Mouse (Mus musculus) forebrain, embryonic 16.5 days (tissue): ENCODE data around the gene Fbxl14. TPM values are rescaled to one million over a fixed set of nuclear protein-coding genes. Genes with fewer than 3 reads are reported as not detected.

Experiments
- ATAC-seq: fragments of 200-750 bp; cut with Nextera tagmentation; 2 replicates; pipeline ENCODE4 v1.8.0; 2017; ENCODE audit warnings: mild to moderate bottlenecking, moderate library complexity
- H3K27ac ChIP-seq: fragments of 300-500 bp; sonication (generic); 2 replicates; pipeline ENCODE4 v1.5.1; 2014; ENCODE audit warnings: low read length, control low read depth
- H3K27me3 ChIP-seq: fragments of 300-500 bp; sonication (generic); replicated peaks from 2 replicates; pipeline ENCODE4 v1.6.1; 2014; ENCODE audit warnings: low read length; ENCODE audit not compliant: control insufficient read depth, insufficient read depth
- H3K36me3 ChIP-seq: fragments of 300-500 bp; sonication (generic); 2 replicates; pipeline ENCODE4 v1.6.1; 2014; ENCODE audit not compliant: control insufficient read depth, insufficient read depth
- H3K4me1 ChIP-seq: fragments of 300-500 bp; sonication (generic); replicated peaks from 2 replicates; pipeline ENCODE4 v1.6.1; 2014; ENCODE audit warnings: low read length; ENCODE audit not compliant: control insufficient read depth, insufficient read depth
- H3K4me2 ChIP-seq: fragments of 300-500 bp; sonication (generic); 2 replicates; pipeline ENCODE4 v1.6.1; 2014; ENCODE audit warnings: mild to moderate bottlenecking, low read length, control low read depth
- H3K4me3 ChIP-seq: fragments of 300-500 bp; sonication (generic); replicated peaks from 2 replicates; pipeline ENCODE4 v1.5.1; 2014; ENCODE audit warnings: mild to moderate bottlenecking, low read length, control low read depth
- H3K9ac ChIP-seq: fragments of 300-500 bp; sonication (generic); replicated peaks from 2 replicates; pipeline ENCODE4 v1.6.1; 2014; ENCODE audit warnings: low read depth, low read length, control low read depth
- H3K9me3 ChIP-seq: fragments of 300-500 bp; sonication (generic); 2 replicates; pipeline ENCODE4 v1.6.1; 2016; ENCODE audit warnings: low read length; ENCODE audit not compliant: control insufficient read depth
- WGBS: fragments of 180-500 bp; shearing (Covaris S2); extraction: QIAGEN DNeasy Blood & Tissue Kit; methylation state at CpG from one replicate; pipeline ENCODE4 v1.1.7; 2014; 5-methylcytosine and 5-hydroxymethylcytosine counted together
- polyA plus RNA-seq: library from polyadenylated mRNA; unstranded; fragments of >200 nt; fragmentation: Nextera tagmentation; extraction: Ambion mirVana; gene quantifications from 2 replicates; pipeline ENCODE4 v1.2.1, GENCODE M21; 2015

Fbxl14 gene
- polyA plus RNA-seq, 1 experiment from 2014 or later = 3.1 TPM

- WGBS = 10% methylated on average over 18 of the region's 18 CpGs
- peaks cover 39% of the 10 kb centered on the region for H3K4me1 ChIP-seq
Observed at GRCm38 (mm10) chr6:119448321-119449059, 31.0 kb upstream of the Fbxl14 start.

GRCm38 (mm10) chr6:119449060-119449499, 30.4 kb upstream of the Fbxl14 start:
- Histone ChIP-seq H3K27me3 (no peaks in the 10 kb centered on the region), H3K4me3 (peak overlapping the region; percentile 23), H3K9me3 (no peaks in the 10 kb centered on the region), H3K9ac (peak overlapping the region; percentile 18; the same call in 1 of the 2 replicates), H3K4me2 (peak overlapping the region; percentile 55), H3K36me3 (no peaks in the 10 kb centered on the region), H3K27ac (no peak overlapping the region), H3K4me1 (peaks cover 36% of the 10 kb centered on the region)
- no peak for ATAC-seq
- WGBS = 4% methylated on average over 22 of the region's 23 CpGs

More at GRCm38 (mm10) chr6:119448321-119449059, 31.0 kb upstream of the Fbxl14 start:
- Histone ChIP-seq H3K9me3 (no peaks in the 10 kb centered on the region), H3K27me3 (no peaks in the 10 kb centered on the region), H3K9ac (peak overlapping the region; percentile 18; the same call in 1 of the 2 replicates), H3K4me2 (peak overlapping the region; percentile 55), H3K4me3 (peak overlapping the region; percentile 23), H3K27ac (no peak overlapping the region), H3K36me3 (no peaks in the 10 kb centered on the region)
- no peak for ATAC-seq

DNA sequence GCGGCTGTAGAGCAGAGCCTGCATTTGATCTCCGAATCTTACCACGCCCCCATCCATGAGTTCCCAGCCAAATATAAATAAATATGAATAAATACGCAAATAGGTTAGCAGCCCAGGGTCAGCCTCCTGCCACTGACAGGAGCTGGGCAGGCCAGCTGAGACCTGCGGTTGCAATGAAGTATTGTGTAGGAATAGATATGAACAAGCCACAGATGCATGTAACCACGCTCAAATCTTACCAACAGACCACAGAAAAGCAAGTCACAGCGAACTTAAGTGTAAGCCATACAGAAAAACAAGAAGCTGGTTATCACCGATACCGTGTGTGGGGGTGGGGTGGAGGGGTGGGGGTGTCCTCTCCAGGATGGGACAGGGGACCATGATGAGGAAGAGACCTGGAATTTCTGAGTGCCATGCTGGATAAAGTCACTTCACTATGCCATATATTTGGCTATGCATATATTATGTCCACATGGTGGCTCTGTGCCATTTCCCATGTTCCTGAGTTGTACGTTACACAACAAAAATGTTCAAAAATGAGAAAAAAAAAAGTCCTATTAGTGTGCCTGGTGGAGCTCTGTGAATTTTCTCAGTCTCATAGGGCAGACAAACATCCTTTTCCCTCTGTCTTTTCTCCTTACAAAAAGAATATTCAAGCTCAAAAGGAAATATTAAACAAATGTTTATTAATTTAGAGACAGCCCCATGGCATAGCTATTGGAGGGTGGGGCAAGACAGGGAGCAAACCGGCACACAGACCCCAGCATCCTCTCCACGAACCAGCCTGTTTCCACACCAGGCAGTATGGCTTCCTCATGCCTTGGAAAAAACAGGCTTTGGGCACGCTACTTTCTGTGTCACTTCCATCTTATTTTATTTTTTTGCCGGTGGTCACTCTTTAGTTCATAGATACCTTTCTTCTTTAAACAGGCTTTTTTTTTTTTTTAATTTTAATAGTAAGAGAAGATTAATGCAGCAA, 28.2 kb upstream of the Fbxl14 start:
- H3K4me1 ChIP-seq = peaks cover 36% of the 10 kb centered on the region
- no peaks in the 10 kb centered on the region for H3K36me3 ChIP-seq
- no peaks in the 10 kb centered on the region for H3K9me3 ChIP-seq
- ATAC-seq = peak; percentile 45
- 40% methylated on average over 14 of the region's 14 CpGs for WGBS
- H3K27ac ChIP-seq = peak overlapping the region; percentile 94
- H3K4me2 ChIP-seq = peak overlapping the region; percentile 85
- peak overlapping the region; percentile 63 for H3K9ac ChIP-seq
- H3K4me3 ChIP-seq = peak overlapping the region; percentile 41
- no peaks in the 10 kb centered on the region for H3K27me3 ChIP-seq

DNA sequence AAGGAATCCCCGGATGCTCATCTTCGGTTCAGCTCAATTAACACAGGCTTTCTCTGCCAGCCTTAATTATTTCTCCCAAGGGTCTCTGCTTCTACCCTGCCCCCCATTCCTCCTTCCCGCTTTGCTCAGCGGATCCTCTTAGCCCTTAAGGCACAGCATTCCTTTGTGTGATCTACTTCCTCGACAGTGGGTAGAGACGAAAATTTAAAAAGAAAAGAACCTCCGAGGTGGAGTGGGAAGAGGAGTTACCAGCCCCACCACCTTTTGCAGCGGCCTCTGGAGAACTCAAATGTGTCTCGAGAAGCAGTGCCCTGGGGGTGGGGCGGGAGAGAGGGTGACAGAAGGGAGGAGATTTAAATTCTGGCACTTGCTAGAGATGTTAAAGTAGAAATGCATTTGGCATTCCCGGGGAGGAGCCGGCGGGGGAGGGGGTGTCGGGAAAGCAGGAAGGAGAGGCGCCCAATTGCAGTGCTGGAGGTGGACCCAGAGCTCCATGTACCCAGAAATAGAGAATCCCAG, 27.4 kb upstream of the Fbxl14 start:
- peaks cover 36% of the 10 kb centered on the region for H3K4me1 ChIP-seq
- H3K4me3 ChIP-seq = peak overlapping the region; percentile 41
- H3K4me2 ChIP-seq = peak overlapping the region; percentile 85
- peak; percentile 86 for ATAC-seq
- H3K36me3 ChIP-seq = no peaks in the 10 kb centered on the region
- H3K27ac ChIP-seq = peak overlapping the region; percentile 94
- peak overlapping the region; percentile 63 for H3K9ac ChIP-seq
- 0% methylated on average over 15 of the region's 15 CpGs for WGBS
- no peaks in the 10 kb centered on the region for H3K9me3 ChIP-seq
- no peaks in the 10 kb centered on the region for H3K27me3 ChIP-seq

DNA sequence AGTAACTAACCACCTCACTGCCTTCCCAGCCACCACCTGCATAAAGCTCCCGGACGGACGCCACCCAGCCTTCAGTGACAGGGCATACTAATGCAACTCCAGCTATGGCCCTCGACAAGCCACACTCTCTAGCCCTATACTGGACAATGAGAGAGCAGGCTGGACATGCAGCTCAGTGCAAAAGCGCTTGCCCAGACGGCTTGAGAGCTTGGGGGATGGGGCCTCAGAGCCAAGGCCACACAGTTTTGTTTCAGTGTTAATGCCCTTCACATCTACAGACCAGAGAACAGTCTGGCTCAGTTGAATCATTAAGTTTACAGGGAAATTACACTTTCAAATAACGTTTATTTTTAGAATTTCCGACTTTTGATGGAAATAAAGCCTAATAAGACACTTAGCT, 21.3 kb upstream of the Fbxl14 start:
- Histone ChIP-seq H3K4me2 (no peak overlapping the region), H3K4me3 (no peak overlapping the region), H3K9ac (no peak overlapping the region), H3K27ac (no peak overlapping the region), H3K9me3 (no peaks in the 10 kb centered on the region), H3K27me3 (no peaks in the 10 kb centered on the region), H3K36me3 (no peaks in the 10 kb centered on the region), H3K4me1 (no peaks in the 10 kb centered on the region)
- WGBS = 61% methylated on average over 8 of the region's 8 CpGs
- ATAC-seq = no peak

DNA sequence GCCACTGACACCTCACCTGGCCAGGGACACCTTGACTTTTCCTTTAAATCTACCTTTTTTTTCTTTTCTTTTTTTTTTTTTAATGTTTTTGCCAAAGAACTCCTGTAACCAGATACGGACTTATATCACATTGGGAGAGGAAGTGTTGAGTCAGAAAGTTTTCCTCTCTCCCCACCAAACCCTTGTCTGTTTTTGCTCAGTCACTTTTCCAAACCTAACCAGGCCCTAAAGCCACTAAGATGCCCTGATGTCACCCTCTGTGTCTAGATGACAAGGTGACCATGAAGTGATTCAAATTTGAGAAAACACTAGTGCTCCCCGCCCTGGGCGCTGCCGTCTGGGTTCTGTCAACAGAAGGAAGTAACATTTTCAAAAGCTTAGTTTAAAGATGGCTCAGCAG, 20.4 kb upstream of the Fbxl14 start:
- no peak for ATAC-seq
- Histone ChIP-seq H3K4me3 (no peak overlapping the region), H3K9ac (no peak overlapping the region), H3K27ac (no peak overlapping the region), H3K36me3 (no peaks in the 10 kb centered on the region), H3K27me3 (no peaks in the 10 kb centered on the region), H3K4me1 (no peaks in the 10 kb centered on the region), H3K4me2 (no peak overlapping the region), H3K9me3 (no peaks in the 10 kb centered on the region)
- 88% methylated on average over 4 of the region's 4 CpGs for WGBS

GRCm38 (mm10) chr6:119460391-119460790, 19.1 kb upstream of the Fbxl14 start:
- WGBS = 85% methylated on average over 5 of the region's 5 CpGs
- no peak for ATAC-seq
- no peaks in the 10 kb centered on the region for H3K36me3 ChIP-seq

GRCm38 (mm10) chr6:119466161-119466560, 13.3 kb upstream of the Fbxl14 start:
- Histone ChIP-seq H3K4me2 (no peak overlapping the region), H3K36me3 (no peaks in the 10 kb centered on the region), H3K4me1 (no peaks in the 10 kb centered on the region), H3K4me3 (no peak overlapping the region), H3K9me3 (no peaks in the 10 kb centered on the region), H3K9ac (no peak overlapping the region), H3K27me3 (no peaks in the 10 kb centered on the region), H3K27ac (no peak overlapping the region)
- WGBS = 95% methylated on average over 1 of the region's 1 CpGs
- ATAC-seq = no peak

More at GRCm38 (mm10) chr6:119460391-119460790, 19.1 kb upstream of the Fbxl14 start:
- H3K4me2 ChIP-seq = no peak overlapping the region
- H3K27me3 ChIP-seq = no peaks in the 10 kb centered on the region
- no peak overlapping the region for H3K27ac ChIP-seq
- H3K4me3 ChIP-seq = no peak overlapping the region
- H3K4me1 ChIP-seq = no peaks in the 10 kb centered on the region
- H3K9ac ChIP-seq = no peak overlapping the region
- H3K9me3 ChIP-seq = no peaks in the 10 kb centered on the region
